Mouse (Mus musculus): ENCODE measurements around the gene Srsf10. TPM values are rescaled to one million over a fixed set of nuclear protein-coding genes. Genes with fewer than 3 reads are reported as not detected.
A peak's percentile ranks its signal among the peaks of the same experiment; 100 is the strongest.

Gene Srsf10
- 177 and 193 TPM in 2 replicates for polyA plus RNA-seq (2011; ENCODE audit: insufficient read length, low read depth, missing spikeins)

DNA sequence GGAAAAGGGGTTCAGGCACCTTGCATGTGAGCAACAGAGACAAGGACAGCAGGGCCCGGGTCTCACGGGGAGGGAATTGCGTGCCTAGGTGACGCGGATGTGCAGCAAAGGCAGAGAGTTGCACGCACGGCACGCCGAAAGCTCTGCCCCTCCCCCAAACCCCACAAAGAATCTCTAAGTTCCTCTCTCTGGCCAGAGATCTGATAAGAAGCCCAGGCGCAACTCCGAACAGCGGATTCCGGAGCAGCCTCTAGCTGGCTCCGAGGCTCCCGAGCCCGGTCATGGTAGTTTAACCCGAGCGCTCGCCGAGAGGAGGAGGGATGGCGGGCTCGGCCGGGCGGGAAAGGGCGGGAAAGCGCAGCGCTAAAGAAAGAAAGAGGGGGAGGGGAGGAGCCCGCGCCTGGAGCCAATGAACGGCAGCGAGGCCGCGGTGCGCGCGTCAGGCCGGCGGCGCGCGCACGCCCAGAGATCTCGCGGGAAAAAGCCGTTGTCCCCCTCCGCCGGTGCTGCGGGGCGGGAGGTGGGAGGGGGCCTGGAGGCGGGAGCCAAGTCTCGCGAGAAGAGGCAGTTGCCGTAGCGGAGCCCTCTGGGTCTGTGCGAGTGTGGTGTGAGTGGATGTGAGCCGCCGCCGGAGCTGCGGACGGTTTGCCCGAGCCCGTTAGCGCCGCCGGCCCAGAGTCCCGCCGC is at the start of gene Srsf10:
Gene Srsf10 (plus strand): TSS at position 212 of the 687 bp plus-strand sequence.
- Histone ChIP-seq H3K4me1 (ENCODE audit: control insufficient read depth, insufficient read depth, low read length) (peaks cover 7% of the 10 kb centered on the region), H3K4me3 (ENCODE audit: insufficient read depth, low read length) (peak within 1 kb of the TSS; percentile 95), H3K27ac (ENCODE audit: insufficient read depth, low read length) (peak within 1 kb of the TSS; percentile 95)
- TF ChIP-seq POLR2A (IDR thresholded peaks at IDR 0.05; ENCODE audit: low read depth, low read length) (peak; percentile 86), CTCF (IDR thresholded peaks at IDR 0.05; ENCODE audit: borderline replicate concordance, insufficient read depth, low read length) (no peak)

DNA sequence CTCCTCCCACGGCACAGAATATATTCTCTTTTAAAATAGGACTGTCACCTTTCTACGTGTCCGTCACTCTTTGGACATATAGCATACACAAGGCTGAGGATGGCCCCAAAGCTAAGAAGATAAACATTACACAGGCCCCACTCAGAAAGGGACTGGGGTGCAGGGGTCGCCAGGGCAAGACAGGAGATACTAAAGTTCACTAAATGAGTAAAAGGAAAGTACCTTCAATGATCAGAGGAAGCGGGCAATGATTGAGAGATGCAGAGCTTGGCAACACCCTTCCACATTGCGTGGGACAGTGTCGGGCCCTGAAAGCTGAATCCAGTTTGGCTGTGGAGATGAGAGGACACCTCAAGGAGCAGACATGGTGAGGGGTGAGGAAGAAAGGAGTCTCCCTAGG is 40.7 kb upstream of the Srsf10 start:
- TF ChIP-seq POLR2A (IDR thresholded peaks at IDR 0.05; ENCODE audit: low read depth, low read length) = no peak
- no peak for TF ChIP-seq CTCF (IDR thresholded peaks at IDR 0.05; ENCODE audit: borderline replicate concordance, insufficient read depth, low read length)
- Histone ChIP-seq H3K4me3 (ENCODE audit: insufficient read depth, low read length) (no peak overlapping the region), H3K4me1 (ENCODE audit: control insufficient read depth, insufficient read depth, low read length) (no peaks in the 10 kb centered on the region; the same call in 1 of the 2 replicates)

DNA sequence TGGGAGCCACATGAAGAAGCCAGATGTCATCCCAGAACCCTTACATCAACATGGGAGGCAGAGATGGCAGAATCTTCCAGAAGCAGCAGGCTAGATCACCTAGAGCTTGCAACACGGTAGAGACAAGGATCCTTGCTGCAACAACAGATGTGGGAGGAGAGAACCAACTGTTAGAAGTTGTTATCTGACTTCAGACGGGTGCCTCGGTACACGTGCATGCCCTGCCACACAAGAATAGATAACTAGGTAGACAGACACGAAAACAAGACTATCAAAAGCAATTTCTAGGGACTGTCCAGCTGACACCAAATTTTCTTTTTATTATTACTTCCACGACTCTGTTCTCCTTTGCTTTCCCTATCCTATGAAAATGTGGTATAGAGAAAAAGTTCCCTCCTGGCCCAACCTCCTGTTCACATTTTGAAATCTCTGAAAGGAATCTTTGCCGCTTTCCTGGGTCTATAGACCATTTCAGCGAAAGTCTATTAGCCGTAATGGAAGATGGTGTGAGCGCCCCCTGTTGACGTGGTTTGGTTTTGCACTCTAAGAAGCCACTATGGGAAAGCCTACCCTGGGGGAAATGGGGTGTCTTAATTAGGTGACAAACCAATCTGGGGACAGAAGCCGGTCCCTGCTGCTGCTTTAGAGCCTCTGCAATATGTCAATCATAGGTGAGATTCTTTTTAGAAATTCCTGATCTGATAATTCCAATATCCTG is 38.5 kb upstream of the Srsf10 start:
- TF ChIP-seq POLR2A (IDR thresholded peaks at IDR 0.05; ENCODE audit: low read depth, low read length) = no peak
- TF ChIP-seq CTCF (IDR thresholded peaks at IDR 0.05; ENCODE audit: borderline replicate concordance, insufficient read depth, low read length) = no peak
- Histone ChIP-seq H3K4me3 (ENCODE audit: insufficient read depth, low read length) (no peak overlapping the region), H3K4me1 (ENCODE audit: control insufficient read depth, insufficient read depth, low read length) (no peaks in the 10 kb centered on the region), H3K27ac (ENCODE audit: insufficient read depth, low read length) (no peak overlapping the region)

More for the DNA sequence above, 40.7 kb upstream of the Srsf10 start:
- no peak overlapping the region for H3K27ac ChIP-seq (ENCODE audit: insufficient read depth, low read length)

DNA sequence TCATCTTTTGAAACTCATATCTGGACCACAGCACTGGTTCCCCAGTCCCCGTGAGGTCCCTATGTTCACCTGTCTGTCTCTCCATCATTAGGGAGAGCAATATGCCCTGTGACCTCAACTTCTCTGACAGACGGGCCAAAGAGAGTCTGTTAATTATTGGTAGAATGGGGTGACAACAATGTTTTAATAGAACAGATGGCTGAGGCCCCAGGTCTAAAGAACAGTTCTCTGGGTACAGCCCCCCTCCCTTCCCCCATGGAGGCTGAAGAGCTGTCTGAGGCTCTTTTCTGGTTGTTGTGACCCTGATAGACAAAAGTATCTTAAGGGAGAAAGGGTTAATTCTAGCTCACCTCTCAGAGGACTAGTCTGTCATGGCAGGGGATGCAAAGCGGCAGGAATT is 37.2 kb upstream of the Srsf10 start:
- Histone ChIP-seq H3K4me3 (ENCODE audit: insufficient read depth, low read length) (no peak overlapping the region), H3K4me1 (ENCODE audit: control insufficient read depth, insufficient read depth, low read length) (no peaks in the 10 kb centered on the region), H3K27ac (ENCODE audit: insufficient read depth, low read length) (no peak overlapping the region)
- no peak for TF ChIP-seq POLR2A (IDR thresholded peaks at IDR 0.05; ENCODE audit: low read depth, low read length)
- no peak for TF ChIP-seq CTCF (IDR thresholded peaks at IDR 0.05; ENCODE audit: borderline replicate concordance, insufficient read depth, low read length)

DNA sequence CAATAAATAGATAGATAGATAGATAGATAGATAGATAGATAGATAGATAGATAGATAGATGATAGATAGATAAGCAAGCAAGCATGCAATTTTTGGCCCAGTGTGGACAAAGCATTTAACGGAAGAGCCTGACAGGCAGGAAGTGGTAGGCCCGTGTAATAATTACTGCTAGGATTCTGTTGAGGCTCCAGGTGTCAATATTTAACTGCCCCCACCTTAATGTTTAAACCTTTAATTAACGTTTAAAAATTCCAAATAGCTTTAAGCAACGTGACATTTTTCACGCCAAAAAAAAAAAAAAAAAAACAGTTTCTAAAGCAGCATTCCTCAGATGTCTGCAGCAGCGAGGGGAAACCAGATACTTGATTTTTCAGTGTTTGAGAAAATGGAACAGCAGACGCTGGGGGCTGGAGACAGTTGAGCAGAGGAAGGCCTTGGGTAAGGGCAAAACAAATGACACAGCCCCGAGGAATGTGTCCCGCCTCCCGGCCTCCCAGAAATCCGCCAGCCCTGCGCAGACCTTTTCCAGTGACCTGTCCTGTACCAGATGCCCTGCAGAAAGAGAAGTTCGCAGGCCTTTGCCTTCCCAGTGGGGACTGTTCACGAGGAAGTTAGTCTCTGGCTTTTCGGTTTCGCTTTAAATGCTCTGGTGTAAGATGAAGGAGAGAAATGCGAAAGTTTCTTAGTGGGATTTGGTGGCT is 35.6 kb upstream of the Srsf10 start:
- H3K27ac ChIP-seq (ENCODE audit: insufficient read depth, low read length) = peak overlapping the region; percentile 32
- no peak overlapping the region for H3K4me3 ChIP-seq (ENCODE audit: insufficient read depth, low read length)
- H3K4me1 ChIP-seq (ENCODE audit: control insufficient read depth, insufficient read depth, low read length) = no peaks in the 10 kb centered on the region
- no peak for TF ChIP-seq CTCF (IDR thresholded peaks at IDR 0.05; ENCODE audit: borderline replicate concordance, insufficient read depth, low read length)
- TF ChIP-seq POLR2A (IDR thresholded peaks at IDR 0.05; ENCODE audit: low read depth, low read length) = no peak

DNA sequence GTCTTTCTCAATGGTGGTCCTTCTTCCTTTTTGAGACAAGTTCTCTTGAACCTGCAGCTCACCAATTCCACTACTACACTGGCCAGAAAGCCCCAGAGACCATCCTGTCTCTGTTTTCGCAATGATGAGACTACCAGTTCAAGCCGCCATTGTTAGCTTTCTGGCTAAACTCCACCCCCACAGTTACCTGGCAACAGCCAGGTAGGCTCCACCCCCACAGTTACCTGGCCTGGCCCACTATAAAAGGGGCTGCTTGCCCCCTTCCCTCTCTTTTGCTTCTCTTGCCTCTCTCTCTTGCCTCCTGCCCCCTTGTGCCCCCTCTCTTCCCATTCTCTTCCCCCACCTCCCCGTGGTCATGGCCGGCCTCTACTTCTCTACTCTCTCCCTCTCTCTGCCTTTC is 33.8 kb upstream of the Srsf10 start:
- no peak for TF ChIP-seq CTCF (IDR thresholded peaks at IDR 0.05; ENCODE audit: borderline replicate concordance, insufficient read depth, low read length)
- TF ChIP-seq POLR2A (IDR thresholded peaks at IDR 0.05; ENCODE audit: low read depth, low read length) = no peak
- Histone ChIP-seq H3K27ac (ENCODE audit: insufficient read depth, low read length) (no peak overlapping the region), H3K4me1 (ENCODE audit: control insufficient read depth, insufficient read depth, low read length) (no peaks in the 10 kb centered on the region), H3K4me3 (ENCODE audit: insufficient read depth, low read length) (no peak overlapping the region)

DNA sequence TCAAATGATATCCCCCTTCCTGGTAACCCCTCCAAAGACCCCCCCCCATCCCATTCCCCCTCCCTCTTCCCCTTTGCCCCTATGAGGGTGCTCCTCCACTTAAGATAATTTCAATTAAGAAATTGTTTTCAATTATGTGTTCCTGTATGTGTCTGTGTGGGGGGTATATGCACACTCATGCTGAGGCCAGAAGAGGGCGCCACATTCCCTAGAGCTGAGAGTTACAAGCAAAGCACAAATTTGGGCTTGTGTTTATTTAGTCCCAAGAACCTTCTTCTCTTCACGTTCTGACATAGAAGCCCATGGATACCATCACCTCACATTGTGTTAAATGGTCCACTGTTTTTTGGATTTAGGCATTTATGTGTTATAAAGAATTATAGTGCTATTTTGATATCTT is 32.2 kb upstream of the Srsf10 start:
- Histone ChIP-seq H3K27ac (ENCODE audit: insufficient read depth, low read length) (no peak overlapping the region), H3K4me3 (ENCODE audit: insufficient read depth, low read length) (no peak overlapping the region), H3K4me1 (ENCODE audit: control insufficient read depth, insufficient read depth, low read length) (no peaks in the 10 kb centered on the region)
- TF ChIP-seq POLR2A (IDR thresholded peaks at IDR 0.05; ENCODE audit: low read depth, low read length) (no peak), CTCF (IDR thresholded peaks at IDR 0.05; ENCODE audit: borderline replicate concordance, insufficient read depth, low read length) (peak; percentile 15; the same call in 1 of the 2 replicates)

DNA sequence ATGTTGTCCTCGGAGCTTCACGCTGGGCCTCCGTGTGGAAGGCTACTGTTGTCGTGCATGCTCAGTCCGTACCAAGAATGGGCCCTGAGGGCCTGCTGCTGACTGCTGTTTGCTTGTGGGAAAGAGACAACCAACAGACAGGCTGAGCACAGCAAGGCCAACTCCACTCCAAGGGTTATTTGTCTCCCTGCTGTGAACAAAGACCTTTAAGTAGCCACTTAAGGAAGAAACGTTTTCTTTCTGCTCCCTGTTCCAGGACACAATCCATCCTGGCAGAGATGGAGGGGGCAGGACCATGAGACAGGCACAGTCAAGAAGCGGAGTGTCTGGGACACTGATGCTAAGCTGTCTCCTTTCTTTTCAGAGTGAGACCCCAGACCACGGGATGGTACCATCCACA is 31.3 kb upstream of the Srsf10 start:
- H3K4me3 ChIP-seq (ENCODE audit: insufficient read depth, low read length) = no peak overlapping the region
- no peak overlapping the region for H3K27ac ChIP-seq (ENCODE audit: insufficient read depth, low read length)
- no peak for TF ChIP-seq CTCF (IDR thresholded peaks at IDR 0.05; ENCODE audit: borderline replicate concordance, insufficient read depth, low read length)
- no peak for TF ChIP-seq POLR2A (IDR thresholded peaks at IDR 0.05; ENCODE audit: low read depth, low read length)
- peaks cover 7% of the 10 kb centered on the region for H3K4me1 ChIP-seq (ENCODE audit: control insufficient read depth, insufficient read depth, low read length)

DNA sequence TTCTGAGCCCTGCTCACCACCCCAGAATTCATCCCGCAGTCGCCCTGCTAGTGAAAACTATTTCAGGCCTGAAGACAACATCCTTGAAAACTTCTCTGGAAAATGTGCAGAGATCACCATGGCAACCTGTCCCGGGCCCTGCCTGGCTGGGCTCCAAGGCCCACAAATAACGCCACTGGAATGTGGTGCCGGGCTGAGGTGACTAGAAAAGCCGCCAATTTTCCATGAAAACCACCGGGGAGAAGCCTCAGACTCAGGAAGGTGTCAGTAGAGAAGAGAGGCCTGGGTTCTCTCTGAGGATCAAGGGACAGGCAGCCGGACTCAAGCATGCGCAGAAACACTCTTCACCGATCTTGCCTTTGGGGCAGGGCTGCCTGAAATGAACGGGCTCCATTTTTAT is 27.1 kb upstream of the Srsf10 start:
- 0 out of 2 replicates have a peak, but pooled peaks have one; percentile 39 for TF ChIP-seq POLR2A (IDR thresholded peaks at IDR 0.05; ENCODE audit: low read depth, low read length)
- TF ChIP-seq CTCF (IDR thresholded peaks at IDR 0.05; ENCODE audit: borderline replicate concordance, insufficient read depth, low read length) = no peak
- peaks cover 7% of the 10 kb centered on the region for H3K4me1 ChIP-seq (ENCODE audit: control insufficient read depth, insufficient read depth, low read length)
- H3K4me3 ChIP-seq (ENCODE audit: insufficient read depth, low read length) = no peak overlapping the region
- H3K27ac ChIP-seq (ENCODE audit: insufficient read depth, low read length) = peak overlapping the region; percentile 76
